Mouse (Mus musculus) MEL (cell line): ENCODE measurements around the gene Npm1.

Experiments
- CHD2 ChIP-seq: IDR thresholded peaks from 2 replicates; pipeline ENCODE4 v1.6.1; 2011; ENCODE audit warnings: low read length, improper control_type of control experiment
- CTCF ChIP-seq, 3 experiments: IDR thresholded peaks in 2 of 3; conservative IDR thresholded peaks in 1 of 3; 2 replicates each; pipeline ENCODE4 v1.5.1; 2011 to 2012; ENCODE audit warnings: low read length in 3 of 3, low read depth in 2 of 3, mild to moderate bottlenecking in 2 of 3, improper control_type of control experiment in 1 of 3, inconsistent platforms in 1 of 3, mixed read lengths in 1 of 3, moderate library complexity in 1 of 3; ENCODE audit not compliant: control insufficient read depth in 1 of 3, insufficient read depth in 1 of 3, poor library complexity in 1 of 3, severe bottlenecking in 1 of 3
- EP300 ChIP-seq, 2 experiments: IDR thresholded peaks; 2 replicates each; pipeline ENCODE4 v1.6.1; 2011; ENCODE audit warnings: improper control_type of control experiment in 2 of 2, low read length in 2 of 2, low read depth in 1 of 2, mild to moderate bottlenecking in 1 of 2
- GABPA ChIP-seq: IDR thresholded peaks from 2 replicates; pipeline ENCODE4 v1.6.1; 2012; ENCODE audit warnings: low read depth, mild to moderate bottlenecking, inconsistent platforms, low read length, improper control_type of control experiment, moderate library complexity
- GATA1 ChIP-seq: IDR thresholded peaks from 2 replicates; pipeline ENCODE4 v1.6.1; 2011; ENCODE audit warnings: low read depth, low read length, improper control_type of control experiment
- JUND ChIP-seq: IDR thresholded peaks from 2 replicates; pipeline ENCODE4 v1.6.1; 2011; ENCODE audit warnings: low read depth, mild to moderate bottlenecking, improper control_type of control experiment, low read length
- MAFK ChIP-seq: IDR thresholded peaks from 2 replicates; pipeline ENCODE4 v1.6.1; 2011; ENCODE audit warnings: low read depth, mild to moderate bottlenecking, low read length, improper control_type of control experiment, borderline replicate concordance
- POLR2A ChIP-seq, 2 experiments: IDR thresholded peaks; 2 replicates each; pipeline ENCODE4 v1.6.1; 2011 to 2012; ENCODE audit warnings: low read length in 2 of 2, mild to moderate bottlenecking in 2 of 2, control low read depth in 1 of 2, improper control_type of control experiment in 1 of 2, low read depth in 1 of 2, moderate library complexity in 1 of 2; ENCODE audit not compliant: control insufficient read depth in 1 of 2, insufficient read depth in 1 of 2, poor library complexity in 1 of 2
- RAD21 ChIP-seq: IDR thresholded peaks from 2 replicates; pipeline ENCODE4 v1.6.1; 2011; ENCODE audit warnings: mild to moderate bottlenecking, low read depth, low read length, improper control_type of control experiment
- RCOR1 ChIP-seq: IDR thresholded peaks from 2 replicates; pipeline ENCODE4 v1.6.1; 2012; ENCODE audit warnings: low read depth, mild to moderate bottlenecking, inconsistent platforms, low read length, improper control_type of control experiment
- TAL1 ChIP-seq: IDR thresholded peaks from 2 replicates; pipeline ENCODE4 v1.6.1; 2012; ENCODE audit warnings: mild to moderate bottlenecking, inconsistent platforms, low read length, moderate library complexity, mixed read lengths
- TCF12 ChIP-seq: IDR thresholded peaks from 2 replicates; pipeline ENCODE4 v1.6.1; 2014; ENCODE audit warnings: low read depth, mild to moderate bottlenecking, inconsistent platforms, low read length, improper control_type of control experiment, moderate library complexity
- USF1 ChIP-seq: IDR thresholded peaks from 2 replicates; pipeline ENCODE4 v1.6.1; 2014; ENCODE audit warnings: low read depth, mild to moderate bottlenecking, inconsistent platforms, low read length, improper control_type of control experiment, moderate library complexity
- ZMIZ1 ChIP-seq: IDR thresholded peaks from 2 replicates; pipeline ENCODE4 v1.6.1; 2012; ENCODE audit warnings: low read depth, mild to moderate bottlenecking, inconsistent platforms, low read length, improper control_type of control experiment, moderate library complexity

- TF ChIP-seq TCF12 (no peak), GATA1 (no peak), MAFK (no peak), USF1 (no peak), TAL1 (no peak), RCOR1 (peak; percentile 57), RAD21 (peak; percentile 76), EP300 (IDR thresholded peaks at IDR 0.05; ENCODE audit: low read depth in 1 of 2, low read length in 2 of 2) (no peak), CTCF (IDR thresholded peaks at IDR 0.05 in 2 of 3, conservative IDR thresholded peaks at IDR 0.05 in 1 of 3; ENCODE audit: control insufficient read depth in 1 of 3, insufficient read depth in 1 of 3, low read depth in 2 of 3, low read length in 3 of 3, poor library complexity in 1 of 3, severe bottlenecking in 1 of 3) (peak; percentile 86 to 93 (median 88)), JUND (no peak), GABPA (no peak), POLR2A (IDR thresholded peaks at IDR 0.05; ENCODE audit: control insufficient read depth in 1 of 2, insufficient read depth in 1 of 2, low read depth in 1 of 2, low read length in 2 of 2, poor library complexity in 1 of 2) (no peak), CHD2 (no peak), ZMIZ1 (no peak)
Observed at GRCm38 (mm10) chr11:33170489-33170888, 7.5 kb upstream of the Npm1 start.
